Mouse (Mus musculus): ENCODE results near the gene Wdr34. TPM values are rescaled to one million over a fixed set of nuclear protein-coding genes. Genes with fewer than 3 reads are reported as not detected.
A peak's percentile ranks its signal among the peaks of the same experiment; 100 is the strongest.

Wdr34 gene
- polyA plus RNA-seq, 1 experiment from 2014 or later: 28.5 TPM

DNA sequence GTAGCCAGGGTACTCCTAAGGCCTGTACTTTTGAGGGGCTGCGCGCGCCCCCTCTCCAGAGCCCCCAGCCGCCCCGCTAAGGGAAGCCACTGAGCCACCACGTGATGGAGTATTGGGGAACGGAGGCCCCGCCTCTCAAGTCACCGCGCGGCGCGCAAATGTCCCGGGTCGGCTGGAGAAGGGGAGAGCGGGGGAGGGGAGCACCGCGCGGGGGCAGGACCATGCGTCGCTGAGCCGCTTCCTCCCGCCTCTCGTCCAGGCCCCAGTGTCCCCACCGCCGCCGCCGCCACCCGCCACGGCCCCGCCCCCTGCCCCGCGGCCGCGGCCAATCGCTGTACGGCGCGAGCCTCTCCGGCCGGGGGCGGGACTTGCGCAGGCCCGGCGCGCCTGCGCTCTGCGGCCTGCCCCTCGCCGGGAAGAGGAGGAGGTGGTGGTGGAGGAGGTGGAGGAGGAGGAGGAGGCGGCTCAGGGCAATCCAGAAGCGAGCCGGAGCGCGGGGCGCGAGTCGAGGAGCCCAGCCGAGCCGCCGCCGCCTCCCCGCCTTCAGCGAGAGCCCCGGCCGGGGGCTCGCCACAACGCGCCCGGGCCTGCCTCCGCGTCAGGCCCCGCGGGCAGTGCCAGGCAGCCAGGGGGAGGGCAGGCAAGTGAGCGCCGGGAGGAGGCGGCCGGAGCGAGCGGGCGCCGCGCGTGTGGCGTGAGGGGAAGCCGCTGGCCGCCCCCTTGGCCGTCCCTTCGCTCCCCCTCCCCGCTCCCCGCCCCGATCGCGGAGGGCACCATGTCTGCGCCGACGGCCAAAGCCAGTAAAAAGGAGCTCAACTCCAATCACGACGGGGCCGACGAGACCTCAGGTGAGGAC, 17.6 kb upstream of the Wdr34 start:
- Histone ChIP-seq H3K27ac (ENCODE audit: low read depth) (peak overlapping the region; percentile 100), H3K4me3 (ENCODE audit: low read depth, low read length) (peak overlapping the region; percentile 99), H3K9me3 (ENCODE audit: low read depth, low read length) (no peaks in the 10 kb centered on the region), H3K27me3 (ENCODE audit: insufficient read depth, low read length) (no peaks in the 10 kb centered on the region), H3K4me2 (peak overlapping the region; percentile 83), H3K9ac (peak overlapping the region; percentile 99), H3K36me3 (ENCODE audit: insufficient read depth) (peaks cover 30% of the 10 kb centered on the region), H3K4me1 (ENCODE audit: insufficient read depth) (peaks cover 15% of the 10 kb centered on the region; the same call in 1 of the 2 replicates)
- WGBS: 1% methylated on average over 58 of the region's 101 CpGs
- ATAC-seq (ENCODE audit: insufficient read depth): peak; percentile 92
- peak; percentile 98 for DNase-seq
- TF ChIP-seq CTCF (IDR thresholded peaks at IDR 0.05; ENCODE audit: low read depth): no peak

DNA sequence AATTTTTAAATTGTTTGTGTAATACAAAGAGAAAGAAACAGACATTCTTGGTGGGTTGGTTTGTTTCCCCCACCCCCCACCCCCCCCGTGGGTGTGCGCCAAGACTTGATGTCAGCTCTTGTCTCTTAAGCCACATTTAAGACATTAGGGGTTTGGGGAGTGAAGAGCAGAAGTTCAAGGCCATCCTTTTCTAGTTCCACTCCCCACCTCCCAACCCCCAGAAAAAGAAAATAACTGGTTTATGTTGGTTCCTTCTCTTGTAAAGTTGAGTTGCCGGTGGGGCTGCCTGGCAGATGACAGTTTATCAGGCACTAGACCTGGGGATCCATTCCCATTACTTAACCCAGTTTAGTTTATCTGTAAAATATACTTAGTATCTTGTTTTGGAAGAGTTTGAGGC, 15.6 kb upstream of the Wdr34 start:
- no peak for ATAC-seq (ENCODE audit: insufficient read depth)
- Histone ChIP-seq H3K4me3 (ENCODE audit: low read depth, low read length) (peak overlapping the region; percentile 69), H3K9ac (peak overlapping the region; percentile 79), H3K4me1 (ENCODE audit: insufficient read depth) (peaks cover 15% of the 10 kb centered on the region; the same call in 1 of the 2 replicates), H3K27me3 (ENCODE audit: insufficient read depth, low read length) (no peaks in the 10 kb centered on the region), H3K4me2 (peak overlapping the region; percentile 74), H3K9me3 (ENCODE audit: low read depth, low read length) (no peaks in the 10 kb centered on the region), H3K27ac (ENCODE audit: low read depth) (peak overlapping the region; percentile 48), H3K36me3 (ENCODE audit: insufficient read depth) (peaks cover 15% of the 10 kb centered on the region)
- WGBS: 55% methylated on average over 3 of the region's 3 CpGs
- TF ChIP-seq CTCF (IDR thresholded peaks at IDR 0.05; ENCODE audit: low read depth): no peak
- DNase-seq: no peak

DNA sequence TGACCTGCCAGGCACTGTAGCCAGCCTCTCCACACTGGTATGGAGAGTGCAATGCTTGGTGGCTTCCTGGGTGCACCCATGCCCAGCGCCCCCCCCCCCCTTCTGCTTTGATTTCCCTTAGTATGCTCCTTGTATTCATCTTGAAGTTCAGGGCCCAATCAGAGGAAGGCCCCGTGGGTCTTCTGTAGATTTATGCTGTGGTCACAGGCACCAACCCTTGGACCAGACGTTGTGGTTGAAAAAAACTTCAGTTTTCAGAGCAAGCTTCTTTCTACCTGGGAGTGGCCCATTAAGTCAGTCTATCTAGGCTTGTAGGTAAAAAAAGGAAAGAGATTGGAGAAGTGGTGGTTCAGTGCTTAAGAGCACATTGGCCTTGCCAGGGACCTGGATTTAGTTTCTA, 15.1 kb upstream of the Wdr34 start:
- WGBS: 13% methylated on average over 3 of the region's 3 CpGs
- no peak for DNase-seq

DNA sequence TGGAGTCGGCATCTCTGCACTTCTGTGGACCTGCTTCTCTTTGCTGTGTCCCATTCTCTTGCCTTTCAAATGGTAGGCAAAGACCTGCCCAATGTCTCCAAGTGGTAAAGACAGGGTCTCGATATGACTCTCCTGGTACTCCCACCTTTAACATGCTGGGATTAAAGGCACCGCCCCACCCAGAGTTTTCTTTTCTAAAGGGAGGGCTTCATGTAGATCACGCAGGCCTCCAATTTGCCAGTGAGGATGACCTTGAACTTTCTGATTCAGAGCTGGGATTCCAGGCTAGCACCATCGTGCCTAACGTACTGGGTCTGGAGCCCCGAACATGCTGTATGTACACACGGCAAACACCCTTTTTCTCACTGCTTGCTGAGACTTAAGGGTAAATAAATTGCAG, 14.6 kb upstream of the Wdr34 start:
- peak overlapping the region; percentile 69 for H3K4me3 ChIP-seq (ENCODE audit: low read depth, low read length)
- 3% methylated on average over 8 of the region's 8 CpGs for WGBS
- no peak for ATAC-seq (ENCODE audit: insufficient read depth)
- DNase-seq: no peak
- peaks cover 4% of the 10 kb centered on the region for H3K36me3 ChIP-seq (ENCODE audit: insufficient read depth)
- peak overlapping the region; percentile 74 for H3K4me2 ChIP-seq
- no peaks in the 10 kb centered on the region for H3K9me3 ChIP-seq (ENCODE audit: low read depth, low read length)
- no peak for TF ChIP-seq CTCF (IDR thresholded peaks at IDR 0.05; ENCODE audit: low read depth)
- peak overlapping the region; percentile 97 for H3K27ac ChIP-seq (ENCODE audit: low read depth)
- H3K4me1 ChIP-seq (ENCODE audit: insufficient read depth): peaks cover 15% of the 10 kb centered on the region; the same call in 1 of the 2 replicates
- H3K27me3 ChIP-seq (ENCODE audit: insufficient read depth, low read length): no peaks in the 10 kb centered on the region
- H3K9ac ChIP-seq: peak overlapping the region; percentile 79

More for the DNA sequence above, 15.1 kb upstream of the Wdr34 start:
- Histone ChIP-seq H3K27me3 (ENCODE audit: insufficient read depth, low read length) (no peaks in the 10 kb centered on the region), H3K9ac (peak overlapping the region; percentile 79), H3K9me3 (ENCODE audit: low read depth, low read length) (no peaks in the 10 kb centered on the region), H3K27ac (ENCODE audit: low read depth) (peak overlapping the region; percentile 97), H3K4me1 (ENCODE audit: insufficient read depth) (peaks cover 15% of the 10 kb centered on the region; the same call in 1 of the 2 replicates), H3K4me3 (ENCODE audit: low read depth, low read length) (peak overlapping the region; percentile 69), H3K36me3 (ENCODE audit: insufficient read depth) (peaks cover 10% of the 10 kb centered on the region), H3K4me2 (peak overlapping the region; percentile 74)
- no peak for TF ChIP-seq CTCF (IDR thresholded peaks at IDR 0.05; ENCODE audit: low read depth)
- no peak for ATAC-seq (ENCODE audit: insufficient read depth)

DNA sequence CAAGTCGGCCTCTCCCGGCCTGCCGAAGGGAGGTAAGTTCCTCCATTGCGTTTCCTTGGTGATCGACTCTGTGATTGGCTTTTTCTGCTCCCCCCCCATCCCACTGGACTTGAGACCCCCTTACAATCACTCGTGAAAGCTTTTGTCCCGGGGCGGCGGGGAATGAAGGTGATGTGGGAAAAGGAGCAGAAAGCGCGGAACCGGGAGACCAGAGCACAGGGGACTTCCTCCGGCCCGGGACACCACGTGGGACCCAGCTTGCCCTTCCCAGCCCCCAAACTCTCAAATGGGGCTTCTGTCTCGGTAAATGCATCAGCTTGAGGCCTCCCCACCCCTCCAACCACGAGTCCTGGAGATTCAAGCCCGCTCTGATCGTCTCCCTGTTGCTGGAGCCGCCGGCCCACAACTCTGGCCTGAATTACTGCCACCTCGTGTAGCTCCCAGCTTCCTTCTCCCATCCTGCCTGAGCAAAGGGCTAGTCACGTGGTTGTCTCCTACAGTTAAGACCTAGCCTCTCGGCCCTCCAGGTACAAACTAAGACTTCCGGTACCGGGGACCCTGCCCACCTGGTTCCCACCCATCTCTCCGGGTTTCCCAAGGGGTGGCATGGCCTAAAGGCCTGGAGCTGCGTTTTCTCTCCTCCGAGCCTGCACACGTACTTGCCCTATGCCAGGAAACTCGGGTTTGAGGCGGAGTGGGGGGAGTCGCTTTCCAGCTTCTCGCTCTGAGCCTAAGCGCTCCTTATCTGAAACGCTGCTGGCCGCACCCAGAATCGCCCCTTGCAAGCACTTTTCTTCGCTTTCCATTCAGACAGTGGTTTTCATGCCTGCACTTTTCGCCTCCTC, 13.8 kb upstream of the Wdr34 start:
- Histone ChIP-seq H3K4me2 (peak overlapping the region; percentile 74), H3K9ac (peak overlapping the region; percentile 79), H3K27ac (ENCODE audit: low read depth) (peak overlapping the region; percentile 97), H3K4me1 (ENCODE audit: insufficient read depth) (peaks cover 12% of the 10 kb centered on the region; the same call in 1 of the 2 replicates), H3K9me3 (ENCODE audit: low read depth, low read length) (no peaks in the 10 kb centered on the region), H3K4me3 (ENCODE audit: low read depth, low read length) (peak overlapping the region; percentile 69), H3K27me3 (ENCODE audit: insufficient read depth, low read length) (no peaks in the 10 kb centered on the region), H3K36me3 (ENCODE audit: insufficient read depth) (no peaks in the 10 kb centered on the region)
- TF ChIP-seq CTCF (IDR thresholded peaks at IDR 0.05; ENCODE audit: low read depth): peak; percentile 6; the same call in 1 of the 2 replicates
- WGBS: under 1% methylated on average over 40 of the region's 40 CpGs
- ATAC-seq (ENCODE audit: insufficient read depth) (peak; percentile 21; the same call in 1 of the 2 replicates), DNase-seq (peak; percentile 81)

DNA sequence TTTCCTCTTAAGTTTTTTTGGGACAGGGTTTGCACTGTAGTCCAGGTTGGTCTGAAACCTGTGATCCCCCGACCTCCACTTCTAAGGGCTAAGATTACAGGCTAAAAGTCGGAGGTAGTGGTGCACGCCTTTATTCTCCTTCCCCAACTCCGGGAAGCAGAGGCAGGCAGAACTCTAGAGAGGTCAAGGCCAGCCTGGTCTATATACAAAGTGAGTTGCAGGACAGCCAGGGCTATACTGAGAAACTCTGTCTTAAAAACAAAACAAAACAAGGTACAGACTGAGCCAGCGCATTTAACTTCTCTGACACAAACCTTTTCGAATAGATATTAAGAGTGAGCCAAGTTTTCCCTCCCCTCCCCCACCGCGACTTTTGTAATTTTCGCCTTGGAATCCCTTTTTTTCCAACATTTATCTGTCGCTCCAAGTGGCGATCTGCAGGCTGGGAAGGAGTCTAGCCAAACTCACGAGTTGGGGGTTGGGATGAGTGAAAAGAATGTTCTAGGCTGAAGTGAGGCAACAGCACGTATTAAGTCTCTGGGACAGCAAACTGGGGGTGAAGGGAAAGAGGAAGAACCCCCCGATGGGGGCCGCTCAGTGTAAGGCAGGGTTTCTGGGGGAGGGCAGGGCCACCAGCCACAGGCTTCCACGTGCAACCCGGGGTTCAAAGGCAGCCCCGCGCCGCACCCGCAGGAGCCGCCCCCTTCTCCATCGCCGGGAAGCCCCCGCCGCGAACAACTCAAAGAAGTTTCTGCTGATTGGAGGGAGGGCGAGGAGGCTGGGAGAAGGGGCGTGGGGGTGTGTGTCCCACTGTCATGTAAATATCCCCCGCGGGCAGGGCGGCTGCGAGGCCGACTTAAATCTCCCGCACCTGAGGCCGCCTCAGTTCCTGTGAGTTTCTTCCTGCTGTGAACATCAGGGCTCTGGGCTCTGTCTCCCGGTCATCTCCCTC, 12.8 kb upstream of the Wdr34 start:
- H3K36me3 ChIP-seq (ENCODE audit: insufficient read depth): no peaks in the 10 kb centered on the region
- peak overlapping the region; percentile 69 for H3K4me3 ChIP-seq (ENCODE audit: low read depth, low read length)
- no peak for TF ChIP-seq CTCF (IDR thresholded peaks at IDR 0.05; ENCODE audit: low read depth)
- DNase-seq (peak; percentile 85), ATAC-seq (ENCODE audit: insufficient read depth) (peak; percentile 28)
- WGBS: 7% methylated on average over 37 of the region's 37 CpGs
- no peaks in the 10 kb centered on the region for H3K27me3 ChIP-seq (ENCODE audit: insufficient read depth, low read length)
- H3K27ac ChIP-seq (ENCODE audit: low read depth): peak overlapping the region; percentile 97
- peak overlapping the region; percentile 79 for H3K9ac ChIP-seq
- peak overlapping the region; percentile 74 for H3K4me2 ChIP-seq
- no peaks in the 10 kb centered on the region for H3K9me3 ChIP-seq (ENCODE audit: low read depth, low read length)
- peaks cover 12% of the 10 kb centered on the region; the same call in 1 of the 2 replicates for H3K4me1 ChIP-seq (ENCODE audit: insufficient read depth)

All from lung, embryonic 14.5 days (tissue).